Mouse (Mus musculus) liver, embryonic 14.5 days (tissue): ENCODE measurements around the gene E2f4.

Experiments used
- CTCF ChIP-seq: IDR thresholded peaks from 2 replicates; pipeline ENCODE4 v1.5.1; 2016; ENCODE audit warnings: antibody characterized with exemption, low read depth, control low read depth
- EP300 ChIP-seq: IDR thresholded peaks from 2 replicates; pipeline ENCODE4 v1.6.1; 2016; ENCODE audit warnings: antibody characterized with exemption, low read depth

- no peak for TF ChIP-seq CTCF
- no peak for TF ChIP-seq EP300
Observed at GRCm38 (mm10) chr8:105315073-105315769, 17.8 kb downstream of the E2f4 start.
